Mouse (Mus musculus): ENCODE data around the gene Galnt4. TPM values are rescaled to one million over a fixed set of nuclear protein-coding genes. Genes with fewer than 3 reads are reported as not detected.

The Galnt4 gene
- polyA plus RNA-seq, 1 experiment, result 3.6 TPM

GRCm38 (mm10) chr10:99126954-99127353 lies 19.0 kb downstream of the Galnt4 start:
- H3K79me2 ChIP-seq (ENCODE audit: control insufficient read depth, insufficient read depth), result no peaks in the 10 kb centered on the region
- TF ChIP-seq CTCF (IDR thresholded peaks at IDR 0.05; ENCODE audit: control insufficient read depth, insufficient read depth, insufficient read length) (no peak), CEBPB (IDR thresholded peaks at IDR 0.05; ENCODE audit: low read depth) (no peak), MAX (IDR thresholded peaks at IDR 0.05) (no peak), MYOG (IDR thresholded peaks at IDR 0.05; ENCODE audit: control insufficient read depth, extremely low read depth, insufficient read length) (no peak), USF1 (IDR thresholded peaks at IDR 0.05; ENCODE audit: low read depth) (no peak), FOSL1 (IDR thresholded peaks at IDR 0.05; ENCODE audit: insufficient read depth, low read length, poor library complexity, severe bottlenecking) (no peak), MYOD1 (IDR thresholded peaks at IDR 0.05; ENCODE audit: control insufficient read depth, insufficient read length, low read depth) (no peak)
- no peak overlapping the region for H3ac ChIP-seq (ENCODE audit: control insufficient read depth, insufficient read length, low read depth)
- peaks cover 6% of the 10 kb centered on the region for H3K36me3 ChIP-seq (ENCODE audit: control insufficient read depth, insufficient read depth)
- no peak overlapping the region for H3K4me3 ChIP-seq (ENCODE audit: insufficient read depth, poor library complexity, severe bottlenecking)
- H3K79me3 ChIP-seq (ENCODE audit: low read depth), result no peaks in the 10 kb centered on the region
- no peaks in the 10 kb centered on the region for H3K27me3 ChIP-seq (ENCODE audit: control insufficient read depth, insufficient read depth, insufficient read length)

- Histone ChIP-seq H3K4me3 (ENCODE audit: insufficient read depth, poor library complexity, severe bottlenecking) (no peak overlapping the region), H3K79me3 (ENCODE audit: low read depth) (no peaks in the 10 kb centered on the region), H3K79me2 (ENCODE audit: control insufficient read depth, insufficient read depth) (no peaks in the 10 kb centered on the region), H3K36me3 (ENCODE audit: control insufficient read depth, insufficient read depth) (peaks cover 10% of the 10 kb centered on the region), H3K27me3 (ENCODE audit: control insufficient read depth, insufficient read depth, insufficient read length) (no peaks in the 10 kb centered on the region), H3ac (ENCODE audit: control insufficient read depth, insufficient read length, low read depth) (no peak overlapping the region)
- TF ChIP-seq MAX (IDR thresholded peaks at IDR 0.05), result no peak
- no peak for TF ChIP-seq CEBPB (IDR thresholded peaks at IDR 0.05; ENCODE audit: low read depth)
- no peak for TF ChIP-seq USF1 (IDR thresholded peaks at IDR 0.05; ENCODE audit: low read depth)
- no peak for TF ChIP-seq MYOD1 (IDR thresholded peaks at IDR 0.05; ENCODE audit: control insufficient read depth, insufficient read length, low read depth)
- no peak for TF ChIP-seq FOSL1 (IDR thresholded peaks at IDR 0.05; ENCODE audit: insufficient read depth, low read length, poor library complexity, severe bottlenecking)
- no peak for TF ChIP-seq MYOG (IDR thresholded peaks at IDR 0.05; ENCODE audit: control insufficient read depth, extremely low read depth, insufficient read length)
- no peak for TF ChIP-seq CTCF (IDR thresholded peaks at IDR 0.05; ENCODE audit: control insufficient read depth, insufficient read depth, insufficient read length)
These were observed 19.8 kb downstream of the Galnt4 start for GRCm38 (mm10) chr10:99127691-99128261.

- Histone ChIP-seq H3K79me2 (ENCODE audit: control insufficient read depth, insufficient read depth) (no peaks in the 10 kb centered on the region), H3K27me3 (ENCODE audit: control insufficient read depth, insufficient read depth, insufficient read length) (no peaks in the 10 kb centered on the region), H3K79me3 (ENCODE audit: low read depth) (no peaks in the 10 kb centered on the region), H3K36me3 (ENCODE audit: control insufficient read depth, insufficient read depth) (peaks cover 10% of the 10 kb centered on the region), H3ac (ENCODE audit: control insufficient read depth, insufficient read length, low read depth) (no peak overlapping the region), H3K4me3 (ENCODE audit: insufficient read depth, poor library complexity, severe bottlenecking) (no peak overlapping the region)
- TF ChIP-seq CEBPB (IDR thresholded peaks at IDR 0.05; ENCODE audit: low read depth) (no peak), MYOG (IDR thresholded peaks at IDR 0.05; ENCODE audit: control insufficient read depth, extremely low read depth, insufficient read length) (no peak), FOSL1 (IDR thresholded peaks at IDR 0.05; ENCODE audit: insufficient read depth, low read length, poor library complexity, severe bottlenecking) (no peak), MYOD1 (IDR thresholded peaks at IDR 0.05; ENCODE audit: control insufficient read depth, insufficient read length, low read depth) (no peak), CTCF (IDR thresholded peaks at IDR 0.05; ENCODE audit: control insufficient read depth, insufficient read depth, insufficient read length) (no peak), MAX (IDR thresholded peaks at IDR 0.05) (no peak), USF1 (IDR thresholded peaks at IDR 0.05; ENCODE audit: low read depth) (no peak)
These were observed 22.7 kb downstream of the Galnt4 start for GRCm38 (mm10) chr10:99130611-99131010.

- no peaks in the 10 kb centered on the region for H3K79me3 ChIP-seq (ENCODE audit: low read depth)
- H3K36me3 ChIP-seq (ENCODE audit: control insufficient read depth, insufficient read depth), result peaks cover 10% of the 10 kb centered on the region
- H3K27me3 ChIP-seq (ENCODE audit: control insufficient read depth, insufficient read depth, insufficient read length), result no peaks in the 10 kb centered on the region
- no peaks in the 10 kb centered on the region for H3K79me2 ChIP-seq (ENCODE audit: control insufficient read depth, insufficient read depth)
- TF ChIP-seq MYOG (IDR thresholded peaks at IDR 0.05; ENCODE audit: control insufficient read depth, extremely low read depth, insufficient read length) (no peak), FOSL1 (IDR thresholded peaks at IDR 0.05; ENCODE audit: insufficient read depth, low read length, poor library complexity, severe bottlenecking) (no peak), CEBPB (IDR thresholded peaks at IDR 0.05; ENCODE audit: low read depth) (no peak), CTCF (IDR thresholded peaks at IDR 0.05; ENCODE audit: control insufficient read depth, insufficient read depth, insufficient read length) (no peak), MYOD1 (IDR thresholded peaks at IDR 0.05; ENCODE audit: control insufficient read depth, insufficient read length, low read depth) (no peak), USF1 (IDR thresholded peaks at IDR 0.05; ENCODE audit: low read depth) (no peak), MAX (IDR thresholded peaks at IDR 0.05) (no peak)
- no peak overlapping the region for H3ac ChIP-seq (ENCODE audit: control insufficient read depth, insufficient read length, low read depth)
- no peak overlapping the region for H3K4me3 ChIP-seq (ENCODE audit: insufficient read depth, poor library complexity, severe bottlenecking)
These were observed 23.3 kb downstream of the Galnt4 start for GRCm38 (mm10) chr10:99131298-99131697.

GRCm38 (mm10) chr10:99132189-99132588 lies 24.2 kb downstream of the Galnt4 start:
- H3K4me3 ChIP-seq (ENCODE audit: insufficient read depth, poor library complexity, severe bottlenecking), result no peak overlapping the region
- H3K79me3 ChIP-seq (ENCODE audit: low read depth), result no peaks in the 10 kb centered on the region
- peaks cover 10% of the 10 kb centered on the region for H3K36me3 ChIP-seq (ENCODE audit: control insufficient read depth, insufficient read depth)
- H3ac ChIP-seq (ENCODE audit: control insufficient read depth, insufficient read length, low read depth), result no peak overlapping the region
- no peak for TF ChIP-seq MYOG (IDR thresholded peaks at IDR 0.05; ENCODE audit: control insufficient read depth, extremely low read depth, insufficient read length)
- TF ChIP-seq CTCF (IDR thresholded peaks at IDR 0.05; ENCODE audit: control insufficient read depth, insufficient read depth, insufficient read length), result no peak
- no peak for TF ChIP-seq MAX (IDR thresholded peaks at IDR 0.05)
- no peak for TF ChIP-seq FOSL1 (IDR thresholded peaks at IDR 0.05; ENCODE audit: insufficient read depth, low read length, poor library complexity, severe bottlenecking)
- TF ChIP-seq USF1 (IDR thresholded peaks at IDR 0.05; ENCODE audit: low read depth), result no peak
- no peak for TF ChIP-seq CEBPB (IDR thresholded peaks at IDR 0.05; ENCODE audit: low read depth)
- no peak for TF ChIP-seq MYOD1 (IDR thresholded peaks at IDR 0.05; ENCODE audit: control insufficient read depth, insufficient read length, low read depth)
- H3K79me2 ChIP-seq (ENCODE audit: control insufficient read depth, insufficient read depth), result no peaks in the 10 kb centered on the region
- no peaks in the 10 kb centered on the region for H3K27me3 ChIP-seq (ENCODE audit: control insufficient read depth, insufficient read depth, insufficient read length)
